Mouse (Mus musculus): ENCODE results near the gene Doxl2.

The Doxl2 gene

DNA sequence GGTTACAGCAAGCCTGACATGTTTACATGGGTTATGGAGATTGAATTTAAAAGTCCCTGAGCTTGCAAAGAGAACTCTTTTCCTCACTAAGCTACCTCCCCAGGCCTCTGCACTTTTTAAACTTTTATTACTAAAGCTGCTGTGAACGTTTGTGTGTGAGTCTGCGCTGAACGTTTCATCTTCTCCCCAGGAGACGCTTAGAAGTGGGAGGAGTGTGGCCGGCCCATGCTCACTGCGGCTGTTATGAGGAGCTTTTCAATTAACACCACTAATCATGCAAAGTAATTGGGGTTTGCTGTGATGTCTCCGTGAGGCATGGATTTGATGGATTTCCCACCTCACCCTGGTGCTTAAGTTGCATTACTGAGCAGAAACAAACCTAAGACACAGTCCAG, 34.4 kb downstream of the Doxl2 start:
- no peak for DNase-seq (ENCODE audit: low read depth, low spot score)

DNA sequence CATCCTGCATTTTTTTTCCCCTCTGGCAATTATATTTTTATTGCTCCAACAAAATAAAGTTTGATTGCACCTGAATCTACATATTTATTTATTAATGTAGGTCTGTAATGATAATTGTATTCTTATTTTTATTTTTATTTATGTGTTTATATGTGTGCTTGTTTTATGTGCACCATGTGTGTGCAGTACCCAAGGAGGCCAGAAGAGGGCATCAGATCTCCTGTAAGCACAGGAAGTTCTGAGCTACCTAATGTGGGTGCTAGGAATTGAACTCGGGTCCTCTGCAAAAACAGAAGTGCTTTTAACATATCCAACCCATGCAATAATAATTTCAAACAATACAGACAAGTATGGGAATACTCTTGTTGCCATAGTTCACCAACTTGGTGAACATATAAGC, 34.9 kb downstream of the Doxl2 start:
- DNase-seq (ENCODE audit: low read depth, low spot score) = peak; percentile 71

- no peak for DNase-seq (ENCODE audit: low read depth, low spot score)
Measured at GRCm38 (mm10) chr6:49011191-49011590, 36.4 kb downstream of the Doxl2 start.

DNA sequence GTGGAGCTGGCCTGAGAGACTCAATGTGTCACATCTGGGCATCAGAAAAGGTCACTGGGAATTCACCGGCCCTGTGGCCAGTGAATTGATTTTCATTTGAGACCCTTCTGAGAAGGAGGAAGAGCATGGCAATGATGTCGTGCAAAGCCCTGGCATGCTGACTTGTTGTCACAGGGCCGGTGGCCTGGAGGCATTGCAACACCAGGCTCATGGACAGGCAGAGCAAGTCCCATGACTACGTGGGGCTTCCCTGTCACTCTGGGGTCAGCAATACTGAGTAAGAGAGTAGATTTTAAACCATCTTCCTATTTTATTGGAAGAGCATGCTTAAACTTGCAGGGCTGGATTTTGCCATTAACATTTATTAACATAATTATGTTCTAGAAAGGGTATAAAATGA, 38.3 kb downstream of the Doxl2 start:
- DNase-seq (ENCODE audit: low read depth, low spot score) = no peak

GRCm38 (mm10) chr6:49013458-49013857, 38.7 kb downstream of the Doxl2 start:
- DNase-seq (ENCODE audit: low read depth, low spot score) = no peak

GRCm38 (mm10) chr6:49017150-49017549, 42.4 kb downstream of the Doxl2 start:
- DNase-seq (ENCODE audit: low read depth, low spot score) = no peak

GRCm38 (mm10) chr6:49019341-49019740, 44.6 kb downstream of the Doxl2 start:
- peak; percentile 49 for DNase-seq (ENCODE audit: low read depth, low spot score)

DNA sequence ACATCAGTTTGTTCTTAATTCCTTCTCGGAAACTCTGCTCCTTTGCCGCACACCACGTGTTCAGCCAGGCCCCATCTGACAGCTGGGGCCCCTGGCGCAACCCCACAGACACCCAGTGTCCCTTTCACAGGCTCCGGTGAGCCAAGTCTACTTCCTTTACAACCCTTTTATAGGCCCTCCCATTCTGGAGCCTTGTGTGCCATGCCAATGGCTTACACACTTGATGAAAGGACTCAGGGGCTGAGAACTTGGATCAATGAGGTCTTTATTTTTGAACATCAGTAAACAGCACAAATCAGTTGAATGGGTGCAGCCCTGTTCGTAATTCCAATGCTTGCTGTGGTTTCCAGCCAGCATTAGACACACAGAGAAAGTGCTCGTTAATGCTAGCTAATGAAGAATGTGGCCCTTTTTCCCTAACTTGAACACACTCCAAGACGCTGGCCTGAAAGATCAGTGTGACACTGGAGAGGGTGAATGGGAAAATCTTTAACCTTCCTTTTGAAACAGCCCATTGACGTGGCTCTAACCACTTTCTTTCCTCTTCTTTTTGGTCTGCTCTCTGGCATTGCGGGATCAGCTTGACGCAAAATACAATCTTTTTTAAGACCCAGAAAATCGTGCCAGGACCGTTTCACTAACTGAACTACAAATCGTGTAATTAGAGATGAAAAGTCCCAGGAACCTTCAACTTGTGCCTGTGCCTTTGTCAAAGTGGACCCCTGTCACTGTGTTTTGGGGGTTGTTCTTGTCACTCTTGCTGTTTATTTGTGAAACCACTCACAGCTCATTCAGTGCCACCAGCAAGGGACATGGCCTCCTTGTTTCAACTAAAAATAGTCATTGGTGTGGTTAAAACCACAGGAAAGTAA, 46.6 kb downstream of the Doxl2 start:
- DNase-seq (ENCODE audit: low read depth, low spot score) = no peak

GRCm38 (mm10) chr6:49022384-49022783, 47.6 kb downstream of the Doxl2 start:
- peak; percentile 58 for DNase-seq (ENCODE audit: low read depth, low spot score)

GRCm38 (mm10) chr6:49023315-49023714, 48.6 kb downstream of the Doxl2 start:
- peak; percentile 25 for DNase-seq (ENCODE audit: low read depth, low spot score)

DNA sequence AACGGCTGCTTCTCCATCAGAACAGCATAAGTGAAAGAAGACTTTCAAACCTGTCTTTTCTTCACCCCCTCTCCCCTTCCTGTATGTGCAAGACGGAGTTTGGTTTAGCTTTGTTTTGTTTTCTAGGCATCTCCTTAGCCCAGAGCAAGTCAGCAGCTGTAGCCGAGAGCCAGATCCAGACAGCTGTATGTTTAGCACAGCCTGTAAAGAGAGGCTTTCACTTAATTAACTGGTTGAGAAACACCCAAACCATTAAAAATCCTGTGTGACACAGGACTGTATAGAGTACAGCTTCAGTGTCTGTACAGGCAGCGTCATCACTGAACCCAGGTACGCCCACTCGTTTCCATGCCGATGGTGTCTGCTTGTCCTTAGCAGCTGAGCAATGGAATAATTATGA, 50.5 kb downstream of the Doxl2 start:
- no peak for DNase-seq (ENCODE audit: low read depth, low spot score)

DNA sequence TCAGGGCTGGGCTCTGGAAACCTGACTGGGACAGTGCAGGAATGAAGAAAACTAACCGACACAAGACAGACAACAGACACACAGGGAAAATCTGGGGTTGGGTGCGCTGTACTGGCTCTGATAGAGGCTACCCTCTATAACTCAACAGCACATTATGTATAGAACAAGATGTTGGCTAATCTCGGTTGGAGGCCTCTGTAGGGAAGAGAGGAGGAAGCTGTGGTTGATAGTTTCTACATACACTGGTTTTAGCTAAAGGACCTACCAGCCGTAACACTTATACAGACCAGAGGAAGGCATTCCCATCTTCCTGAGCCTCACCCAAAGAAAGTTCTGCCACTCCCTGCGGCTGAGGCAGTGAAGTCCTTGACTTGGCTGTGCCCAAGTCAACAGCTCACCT, 51.7 kb downstream of the Doxl2 start:
- no peak for DNase-seq (ENCODE audit: low read depth, low spot score)

DNA sequence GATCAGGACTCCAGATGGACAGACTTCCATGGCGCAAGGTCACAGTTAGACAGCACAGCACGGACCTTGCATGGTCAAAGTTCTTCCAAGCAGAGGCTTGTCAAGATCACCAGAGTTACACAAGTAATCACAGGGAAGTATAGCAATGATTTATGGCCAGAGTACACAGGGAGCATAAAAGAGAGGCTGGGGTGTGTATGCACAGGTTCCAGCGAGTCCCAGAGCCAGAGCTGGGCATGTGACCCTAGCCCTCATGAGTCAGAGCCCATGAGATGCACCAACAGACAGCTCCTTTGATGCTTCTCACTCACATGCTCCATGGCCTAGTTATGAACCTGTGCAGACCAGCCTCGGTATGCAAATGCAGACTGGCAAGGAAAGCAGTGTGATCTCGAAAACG, 53.3 kb downstream of the Doxl2 start:
- DNase-seq (ENCODE audit: low read depth, low spot score) = no peak

Data from ES-CJ7 (cell line).